Mouse (Mus musculus) ES-Bruce4 (cell line): ENCODE data around the gene Tbc1d10b. TPM values are rescaled to one million over a fixed set of nuclear protein-coding genes. Genes with fewer than 3 reads are reported as not detected.

Experiments
- H3K27ac ChIP-seq: 2 replicates; pipeline ENCODE4 v1.5.1; 2012; ENCODE audit warnings: low read length, inconsistent platforms; ENCODE audit not compliant: insufficient read depth
- H3K27me3 ChIP-seq: 2 replicates; pipeline ENCODE4 v1.6.1; 2012; ENCODE audit warnings: mild to moderate bottlenecking, low read length, inconsistent platforms; ENCODE audit not compliant: control insufficient read depth, poor library complexity, insufficient read depth, severe bottlenecking
- H3K36me3 ChIP-seq: 2 replicates; pipeline ENCODE4 v1.6.1; 2012; ENCODE audit warnings: inconsistent platforms, mild to moderate bottlenecking, low read length, moderate library complexity; ENCODE audit not compliant: control insufficient read depth, poor library complexity, insufficient read depth, severe bottlenecking
- H3K4me1 ChIP-seq: one replicate; pipeline ENCODE4 v1.8.1; 2011; ENCODE audit warnings: low read length; ENCODE audit not compliant: control insufficient read depth, insufficient read depth
- H3K4me3 ChIP-seq: 2 replicates; pipeline ENCODE4 v1.5.1; 2011; ENCODE audit warnings: low read depth, mild to moderate bottlenecking, low read length
- H3K9ac ChIP-seq: 2 replicates; pipeline ENCODE4 v1.6.1; 2012; ENCODE audit warnings: low read depth, mild to moderate bottlenecking, inconsistent platforms; ENCODE audit not compliant: poor library complexity, severe bottlenecking
- H3K9me3 ChIP-seq: replicated peaks from 2 replicates; pipeline ENCODE4 v1.6.1; 2012; ENCODE audit warnings: mild to moderate bottlenecking, low read length, inconsistent platforms; ENCODE audit not compliant: control insufficient read depth, poor library complexity, insufficient read depth, severe bottlenecking
- CTCF ChIP-seq: IDR thresholded peaks from one replicate; pipeline ENCODE4 v1.8.1; 2011; ENCODE audit warnings: low read depth, low read length
- EP300 ChIP-seq: IDR thresholded peaks from 2 replicates; pipeline ENCODE4 v1.6.1; 2011; ENCODE audit warnings: low read depth, low read length; ENCODE audit not compliant: insufficient read depth
- POLR2A ChIP-seq: IDR thresholded peaks from one replicate; pipeline ENCODE4 v1.8.1; 2011; ENCODE audit warnings: low read length; ENCODE audit not compliant: insufficient read depth
- polyA plus RNA-seq: library from polyadenylated mRNA; stranded (reverse); fragments of >200 nt; gene quantifications from 2 replicates; pipeline ENCODE4 v1.2.4, GENCODE M21; 2011; ENCODE audit warnings: low read depth; ENCODE audit not compliant: missing spikeins, insufficient read depth, insufficient read length

The Tbc1d10b gene
- polyA plus RNA-seq: 42.8 and 55.5 TPM in 2 replicates

DNA sequence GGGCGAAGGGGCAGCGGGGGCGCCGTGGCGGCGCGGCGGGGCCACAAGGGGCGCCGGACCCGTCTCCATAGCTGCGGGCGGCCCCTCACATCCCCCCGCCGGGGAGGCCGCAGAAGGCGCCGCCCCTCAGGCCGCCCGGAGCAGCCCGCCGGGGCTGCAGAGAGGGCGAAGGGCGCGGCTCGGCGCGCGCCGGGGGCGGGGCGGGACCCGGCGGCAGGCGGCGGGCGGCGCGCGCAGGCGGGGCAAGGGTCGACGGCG, at the start of gene Tbc1d10b:
Tbc1d10b (minus strand) TSS at position 174 of the 258 bp plus-strand sequence.
- TF ChIP-seq CTCF (no peak), EP300 (no peak), POLR2A (no peak)

DNA sequence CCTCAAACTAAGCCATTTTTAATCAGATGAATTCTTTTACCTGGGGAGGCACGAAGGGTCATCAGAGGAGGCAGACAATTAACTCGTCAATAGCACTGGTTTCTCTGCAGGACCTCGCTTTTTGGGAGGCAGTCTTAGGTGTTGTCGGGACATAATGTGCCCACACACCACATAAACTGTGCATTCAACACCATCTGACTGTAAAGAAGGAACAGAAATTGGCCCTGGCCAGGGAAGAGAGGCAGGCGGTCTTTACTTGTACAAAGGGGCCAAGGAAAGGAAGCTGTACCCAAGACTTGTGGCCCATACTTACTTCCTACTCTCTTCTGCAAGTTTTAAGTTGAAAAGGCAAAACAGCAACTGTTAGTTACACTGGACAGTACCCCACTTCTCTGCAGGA, 48.2 kb upstream of the Tbc1d10b start:
- Histone ChIP-seq H3K4me1 (peaks cover 2% of the 10 kb centered on the region), H3K27ac (no peak overlapping the region), H3K36me3 (peaks cover 23% of the 10 kb centered on the region), H3K27me3 (no peaks in the 10 kb centered on the region), H3K9me3 (no peaks in the 10 kb centered on the region), H3K4me3 (no peak overlapping the region), H3K9ac (no peak overlapping the region)
- TF ChIP-seq POLR2A: no peak
- no peak for TF ChIP-seq CTCF
- TF ChIP-seq EP300: no peak

More for the DNA sequence above, at the start of gene Tbc1d10b:
- Histone ChIP-seq H3K9ac (peak within 1 kb of the TSS; percentile 95), H3K27me3 (no peaks in the 10 kb centered on the region), H3K4me1 (peaks cover 1% of the 10 kb centered on the region), H3K9me3 (no peaks in the 10 kb centered on the region), H3K27ac (peak within 1 kb of the TSS; percentile 75), H3K4me3 (peak within 1 kb of the TSS; percentile 93), H3K36me3 (peaks cover 12% of the 10 kb centered on the region)

GRCm38 (mm10) chr7:127255965-127256364, 47.7 kb upstream of the Tbc1d10b start:
- H3K9ac ChIP-seq: no peak overlapping the region
- H3K4me3 ChIP-seq: no peak overlapping the region
- H3K4me1 ChIP-seq: peaks cover 2% of the 10 kb centered on the region
- no peaks in the 10 kb centered on the region for H3K27me3 ChIP-seq
- TF ChIP-seq EP300 (no peak), POLR2A (no peak), CTCF (no peak)
- H3K9me3 ChIP-seq: no peaks in the 10 kb centered on the region
- H3K36me3 ChIP-seq: peaks cover 23% of the 10 kb centered on the region
- H3K27ac ChIP-seq: no peak overlapping the region

GRCm38 (mm10) chr7:127255008-127255407, 46.7 kb upstream of the Tbc1d10b start:
- Histone ChIP-seq H3K27ac (peak overlapping the region; percentile 70), H3K36me3 (peaks cover 23% of the 10 kb centered on the region), H3K27me3 (no peaks in the 10 kb centered on the region), H3K4me1 (peaks cover 2% of the 10 kb centered on the region), H3K4me3 (peak overlapping the region; percentile 70), H3K9ac (peak overlapping the region; percentile 52), H3K9me3 (no peaks in the 10 kb centered on the region)
- TF ChIP-seq EP300 (no peak), POLR2A (no peak), CTCF (no peak)

DNA sequence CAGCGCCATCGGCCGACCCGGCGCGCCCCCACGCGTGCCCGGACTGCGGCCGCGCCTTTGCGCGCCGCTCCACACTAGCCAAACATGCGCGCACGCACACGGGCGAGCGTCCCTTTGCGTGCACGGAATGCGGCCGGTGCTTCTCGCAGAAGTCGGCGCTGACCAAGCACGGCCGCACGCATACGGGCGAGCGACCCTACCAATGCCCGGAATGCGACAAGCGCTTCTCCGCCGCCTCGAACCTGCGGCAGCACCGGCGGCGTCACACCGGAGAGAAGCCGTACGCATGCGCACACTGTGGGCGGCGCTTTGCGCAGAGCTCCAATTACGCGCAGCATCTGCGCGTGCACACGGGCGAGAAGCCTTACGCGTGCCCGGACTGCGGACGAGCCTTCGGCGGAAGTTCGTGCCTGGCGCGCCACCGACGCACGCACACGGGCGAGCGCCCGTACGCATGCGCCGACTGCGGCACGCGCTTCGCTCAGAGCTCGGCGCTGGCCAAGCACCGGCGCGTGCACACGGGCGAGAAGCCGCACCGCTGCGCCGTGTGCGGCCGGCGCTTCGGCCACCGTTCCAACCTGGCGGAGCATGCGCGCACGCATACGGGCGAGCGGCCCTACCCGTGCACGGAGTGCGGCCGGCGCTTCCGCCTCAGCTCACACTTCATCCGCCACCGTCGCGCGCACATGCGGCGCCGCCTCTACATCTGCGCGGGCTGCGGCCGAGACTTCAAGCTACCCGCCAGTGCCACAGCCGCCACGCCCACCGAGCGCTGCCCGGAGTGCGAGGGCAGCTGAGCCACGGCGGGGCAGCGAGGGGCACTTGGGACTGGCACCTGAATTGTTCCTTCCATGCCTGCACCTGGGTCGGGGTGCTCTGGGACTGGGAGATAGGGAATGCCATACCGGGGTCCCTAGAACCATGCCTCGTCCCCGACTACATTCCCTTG, 45.8 kb upstream of the Tbc1d10b start:
- Histone ChIP-seq H3K27me3 (no peaks in the 10 kb centered on the region), H3K36me3 (peaks cover 23% of the 10 kb centered on the region), H3K4me3 (peak overlapping the region; percentile 70), H3K9ac (peak overlapping the region; percentile 52), H3K27ac (peak overlapping the region; percentile 70), H3K4me1 (peaks cover 2% of the 10 kb centered on the region), H3K9me3 (no peaks in the 10 kb centered on the region)
- 0 out of 2 replicates have a peak, but pooled peaks have one; percentile 19 for TF ChIP-seq EP300
- no peak for TF ChIP-seq CTCF
- TF ChIP-seq POLR2A: peak; percentile 74

DNA sequence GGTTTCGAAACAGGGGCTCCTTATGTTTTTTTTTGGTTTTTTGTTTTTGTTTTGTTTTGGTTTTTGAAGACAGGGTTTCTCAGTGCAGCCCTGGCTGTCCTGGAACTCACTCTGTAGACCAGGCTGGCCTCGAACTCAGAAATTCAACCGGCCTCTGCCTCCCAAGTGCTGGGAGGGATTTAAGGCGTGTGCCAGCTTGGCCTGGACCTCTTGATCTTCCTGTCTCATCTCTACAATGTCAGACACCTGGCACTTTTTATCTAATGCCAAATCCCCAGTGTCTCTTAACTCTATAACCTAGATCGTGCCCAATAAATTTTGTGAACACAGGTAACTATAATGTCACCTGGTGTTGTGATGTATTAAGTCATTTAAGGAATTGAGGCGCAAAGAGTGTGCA, 45.1 kb upstream of the Tbc1d10b start:
- peak overlapping the region; percentile 9; the same call in 1 of the 2 replicates for H3K27ac ChIP-seq
- H3K36me3 ChIP-seq: peaks cover 16% of the 10 kb centered on the region
- H3K4me3 ChIP-seq: peak overlapping the region; percentile 65
- peaks cover 2% of the 10 kb centered on the region for H3K4me1 ChIP-seq
- H3K9ac ChIP-seq: peak overlapping the region; percentile 50
- no peak for TF ChIP-seq EP300
- TF ChIP-seq POLR2A: no peak
- TF ChIP-seq CTCF: no peak
- H3K9me3 ChIP-seq: no peaks in the 10 kb centered on the region
- no peaks in the 10 kb centered on the region for H3K27me3 ChIP-seq
